Mouse (Mus musculus) kidney, postnatal 0 days (tissue): ENCODE measurements at regions not wholly inside any gene's neighbourhood (a gene's known extent, or its start where the extent isn't known, plus 50 kb on each side); places are given as distances from the start of the nearest gene placed in this dataset.

Experiments
- ATAC-seq: fragments of 200-750 bp; cut with Nextera tagmentation; replicated peaks from 2 replicates; pipeline ENCODE4 v1.8.0; 2017; ENCODE audit warnings: low read depth, moderate number of reproducible peaks, moderate TSS enrichment, moderate library complexity; ENCODE audit not compliant: low FRiP score
- DNase-seq: peaks from one replicate; pipeline ENCODE4 v3.0.0-alpha.2; 2016; ENCODE audit warnings: low spot score
- H3K27ac ChIP-seq: fragments of 300-500 bp; sonication (generic); 2 replicates; pipeline ENCODE4 v1.5.1; 2014; ENCODE audit warnings: mild to moderate bottlenecking
- H3K27me3 ChIP-seq: fragments of 300-500 bp; sonication (generic); 2 replicates; pipeline ENCODE4 v1.6.1; 2014; ENCODE audit warnings: low read length, mixed read lengths; ENCODE audit not compliant: insufficient read depth
- H3K36me3 ChIP-seq: fragments of 300-500 bp; sonication (generic); 2 replicates; pipeline ENCODE4 v1.6.1; 2014; ENCODE audit warnings: low read length, mixed read lengths; ENCODE audit not compliant: insufficient read depth
- H3K4me1 ChIP-seq: fragments of 300-500 bp; sonication (generic); replicated peaks from 2 replicates; pipeline ENCODE4 v1.6.1; 2014; ENCODE audit warnings: antibody characterized with exemption, low read length, mixed read lengths; ENCODE audit not compliant: insufficient read depth
- H3K4me2 ChIP-seq: fragments of 300-500 bp; sonication (generic); 2 replicates; pipeline ENCODE4 v1.6.1; 2014; ENCODE audit warnings: mild to moderate bottlenecking, low read length, moderate library complexity, mixed read lengths
- H3K4me3 ChIP-seq: fragments of 300-500 bp; sonication (generic); replicated peaks from 2 replicates; pipeline ENCODE4 v1.5.1; 2014; ENCODE audit warnings: low read depth, low read length
- H3K9ac ChIP-seq: fragments of 300-500 bp; sonication (generic); 2 replicates; pipeline ENCODE4 v1.6.1; 2014; ENCODE audit warnings: low read depth, low read length
- H3K9me3 ChIP-seq: fragments of 300-500 bp; sonication (generic); replicated peaks from 2 replicates; pipeline ENCODE4 v1.6.1; 2016; ENCODE audit warnings: low read length, inconsistent platforms, mixed read lengths
- CTCF ChIP-seq: IDR thresholded peaks from 2 replicates; pipeline ENCODE4 v1.5.1; 2016; ENCODE audit warnings: antibody characterized with exemption, low read depth, mild to moderate bottlenecking, moderate library complexity
- whole genome bisulfite sequencing: fragments of 180-500 bp; shearing (Covaris S2); extraction: QIAGEN DNeasy Blood & Tissue Kit; methylation state at CpG from one replicate; pipeline ENCODE4 v1.1.7; 2014; 5-methylcytosine and 5-hydroxymethylcytosine counted together

DNA sequence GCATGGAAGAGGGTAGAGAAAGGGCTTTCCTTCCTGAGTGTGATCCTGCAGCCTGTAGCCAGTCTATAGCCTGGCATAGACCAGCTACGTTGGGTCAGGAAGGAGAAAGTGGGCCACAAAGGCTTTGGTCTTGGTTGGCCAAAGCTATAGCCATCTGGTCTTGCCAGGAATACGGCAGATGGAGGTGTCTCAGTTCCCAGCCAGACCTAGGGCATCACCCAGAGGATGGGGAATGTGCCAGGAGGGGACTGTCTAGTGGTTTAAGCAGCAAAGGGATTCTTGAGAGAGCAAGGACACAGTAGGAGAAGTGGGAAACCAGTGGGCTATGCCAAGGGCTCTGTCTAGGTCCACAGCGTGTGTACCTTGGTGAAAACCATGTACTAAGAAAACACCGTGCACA lies 251.3 kb upstream of the 9630041A04Rik start:
- ATAC-seq (no peak), DNase-seq (no peak)
- Histone ChIP-seq H3K27me3 (no peaks in the 10 kb centered on the region), H3K4me1 (no peaks in the 10 kb centered on the region), H3K9ac (no peak overlapping the region), H3K4me2 (no peak overlapping the region), H3K27ac (no peak overlapping the region), H3K9me3 (no peaks in the 10 kb centered on the region), H3K4me3 (no peak overlapping the region), H3K36me3 (no peaks in the 10 kb centered on the region)
- TF ChIP-seq CTCF: no peak
- 77% methylated on average over 4 of the region's 4 CpGs for WGBS

DNA sequence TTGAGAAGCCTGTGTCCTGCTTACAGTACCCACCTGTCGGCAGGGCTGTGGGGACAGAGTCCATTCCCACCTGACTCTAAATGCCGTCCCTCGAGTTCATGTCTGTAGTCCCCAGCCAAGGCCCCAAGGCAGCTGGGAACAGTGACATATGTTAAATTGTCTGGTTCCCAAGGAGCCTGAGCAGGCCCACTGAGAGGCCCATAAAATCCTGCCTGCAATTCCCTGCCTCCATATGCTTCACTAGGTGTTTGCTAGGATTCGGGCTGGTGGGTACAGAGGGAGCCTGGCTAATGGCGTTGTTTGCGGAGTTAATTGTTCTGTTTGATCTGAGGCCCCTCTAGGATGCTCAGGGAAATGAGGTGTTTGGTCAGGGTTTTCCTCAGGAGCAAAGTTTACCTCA lies 258.8 kb upstream of the 9630041A04Rik start:
- Histone ChIP-seq H3K27ac (no peak overlapping the region), H3K9me3 (no peaks in the 10 kb centered on the region), H3K4me3 (no peak overlapping the region), H3K27me3 (no peaks in the 10 kb centered on the region), H3K4me1 (no peaks in the 10 kb centered on the region), H3K4me2 (no peak overlapping the region), H3K36me3 (no peaks in the 10 kb centered on the region), H3K9ac (no peak overlapping the region)
- DNase-seq: no peak
- WGBS: 28% methylated on average over 6 of the region's 6 CpGs
- no peak for TF ChIP-seq CTCF
- ATAC-seq: no peak

DNA sequence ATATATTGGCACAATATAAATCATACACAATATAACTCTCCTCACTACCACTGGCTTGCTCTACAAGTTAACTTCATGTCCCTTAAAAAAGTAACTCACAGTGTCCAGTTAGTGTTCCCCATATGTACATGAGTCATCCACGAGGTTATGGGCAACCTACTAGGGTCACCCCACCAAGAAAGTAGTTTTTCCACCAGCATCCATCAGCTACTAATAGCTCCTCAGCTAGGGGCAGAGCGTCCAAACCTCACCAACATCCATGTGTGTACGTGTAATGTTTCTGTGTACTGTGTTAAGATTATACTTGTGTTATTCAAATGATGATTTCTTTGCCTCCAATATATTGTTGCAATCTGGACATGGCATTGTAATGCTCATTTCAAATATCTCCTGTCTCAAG lies 264.7 kb upstream of the 9630041A04Rik start:
- 87% methylated on average over 3 of the region's 3 CpGs for WGBS
- no peaks in the 10 kb centered on the region for H3K36me3 ChIP-seq
- H3K9me3 ChIP-seq: no peaks in the 10 kb centered on the region
- H3K27me3 ChIP-seq: no peaks in the 10 kb centered on the region
- H3K9ac ChIP-seq: no peak overlapping the region
- no peak overlapping the region for H3K4me3 ChIP-seq
- ATAC-seq (no peak), DNase-seq (no peak)
- no peak overlapping the region for H3K4me2 ChIP-seq
- H3K27ac ChIP-seq: no peak overlapping the region
- TF ChIP-seq CTCF: no peak
- H3K4me1 ChIP-seq: no peaks in the 10 kb centered on the region

DNA sequence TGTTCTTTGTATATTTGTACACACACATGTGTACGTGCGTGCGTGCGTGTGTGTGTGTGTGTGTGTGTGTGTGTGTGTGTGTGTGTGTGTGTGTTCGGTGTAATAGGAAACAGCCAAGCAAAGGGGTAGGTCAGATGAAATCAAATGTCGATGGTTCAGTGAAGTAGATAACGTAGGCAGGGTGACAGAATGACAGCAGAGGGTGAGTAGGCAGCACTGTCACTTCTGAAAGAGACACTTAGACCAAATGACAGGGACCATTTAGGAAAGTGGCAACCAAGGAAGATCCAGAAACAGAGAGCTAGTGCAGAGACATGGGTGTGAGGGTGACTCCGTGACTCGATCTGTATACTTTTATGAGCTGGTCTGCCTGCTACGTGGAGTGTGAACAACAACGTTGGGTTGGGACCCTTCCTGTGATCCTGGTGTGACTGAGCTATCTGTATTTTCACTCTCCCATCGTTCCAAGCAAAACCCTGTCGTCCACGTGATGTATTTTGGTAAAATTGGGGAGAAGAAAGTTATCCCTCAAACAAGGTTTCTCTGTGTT lies 266.5 kb upstream of the 9630041A04Rik start:
- no peak for ATAC-seq
- WGBS: 73% methylated on average over 14 of the region's 14 CpGs
- Histone ChIP-seq H3K9ac (no peak overlapping the region), H3K4me2 (no peak overlapping the region), H3K27me3 (no peaks in the 10 kb centered on the region), H3K9me3 (no peaks in the 10 kb centered on the region), H3K36me3 (no peaks in the 10 kb centered on the region), H3K4me1 (no peaks in the 10 kb centered on the region), H3K4me3 (no peak overlapping the region), H3K27ac (no peak overlapping the region)
- TF ChIP-seq CTCF: no peak
- no peak for DNase-seq

DNA sequence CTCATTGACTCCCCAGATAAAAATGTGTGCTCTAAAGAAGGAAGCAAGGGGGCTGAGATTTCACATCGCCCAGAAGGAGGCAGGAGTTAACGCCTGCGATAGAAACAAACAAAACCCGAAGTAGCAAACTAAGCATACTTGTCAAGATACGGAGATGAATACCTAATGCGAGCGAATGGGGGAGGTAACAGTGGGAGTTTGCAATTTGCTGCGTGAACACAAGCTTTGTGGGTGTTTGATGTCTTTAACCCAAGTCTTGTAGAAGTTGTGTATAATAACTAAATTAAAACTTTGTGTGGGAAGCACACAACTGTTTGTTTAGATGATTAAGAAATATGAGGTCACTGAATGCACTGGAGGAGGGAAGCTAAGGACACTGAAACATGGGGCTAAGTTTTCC lies 269.0 kb upstream of the 9630041A04Rik start:
- Histone ChIP-seq H3K9ac (no peak overlapping the region), H3K36me3 (no peaks in the 10 kb centered on the region), H3K27ac (no peak overlapping the region), H3K4me1 (no peaks in the 10 kb centered on the region), H3K27me3 (no peaks in the 10 kb centered on the region), H3K9me3 (no peaks in the 10 kb centered on the region), H3K4me3 (no peak overlapping the region), H3K4me2 (no peak overlapping the region)
- WGBS: 59% methylated on average over 8 of the region's 8 CpGs
- no peak for DNase-seq
- TF ChIP-seq CTCF: no peak
- no peak for ATAC-seq

DNA sequence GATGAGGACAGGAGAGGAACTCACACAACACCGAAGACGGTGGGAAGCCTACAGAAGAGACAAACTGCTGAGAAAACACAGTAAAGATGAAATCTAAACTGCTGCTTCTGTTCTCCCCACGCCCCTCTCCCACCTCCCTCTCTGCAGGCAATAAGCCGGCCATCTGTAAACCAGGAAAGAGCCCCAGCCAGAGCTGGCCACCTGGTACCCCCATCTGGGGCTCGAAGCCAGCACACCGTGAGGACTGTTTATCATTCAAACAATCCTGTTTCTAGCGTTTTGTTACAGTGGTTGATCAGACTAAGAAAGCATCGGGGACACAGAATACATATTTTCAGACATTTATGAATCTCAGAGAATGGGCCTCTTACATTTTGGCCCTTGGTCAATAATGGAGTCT lies 270.0 kb upstream of the 9630041A04Rik start:
- no peaks in the 10 kb centered on the region for H3K4me1 ChIP-seq
- no peak overlapping the region for H3K4me3 ChIP-seq
- ATAC-seq (no peak), DNase-seq (no peak)
- no peaks in the 10 kb centered on the region for H3K9me3 ChIP-seq
- no peaks in the 10 kb centered on the region for H3K27me3 ChIP-seq
- H3K9ac ChIP-seq: no peak overlapping the region
- no peak overlapping the region for H3K27ac ChIP-seq
- TF ChIP-seq CTCF: no peak
- H3K4me2 ChIP-seq: no peak overlapping the region
- H3K36me3 ChIP-seq: no peaks in the 10 kb centered on the region
- whole genome bisulfite sequencing: 34% methylated on average over 8 of the region's 8 CpGs

DNA sequence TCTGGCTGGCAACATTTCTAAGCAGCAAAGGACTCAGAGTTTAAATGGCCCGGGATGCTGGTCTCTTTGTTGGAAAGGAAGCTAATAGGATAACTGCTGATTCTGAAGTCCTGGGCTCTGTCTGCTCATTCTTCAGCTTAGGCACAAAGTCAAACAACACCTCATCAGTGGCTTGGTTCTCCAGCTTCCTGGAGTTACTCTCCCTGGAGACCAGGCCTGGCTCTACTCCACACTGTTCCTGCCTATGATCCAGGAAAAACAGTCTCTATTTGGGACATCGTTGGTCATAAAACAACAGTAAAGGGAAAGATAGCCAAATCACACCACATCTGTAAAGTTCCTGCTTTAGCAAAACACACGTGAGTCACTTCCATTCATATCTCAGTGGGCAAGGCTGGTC lies 271.3 kb upstream of the 9630041A04Rik start:
- H3K27ac ChIP-seq: no peak overlapping the region
- WGBS: 68% methylated on average over 3 of the region's 3 CpGs
- no peaks in the 10 kb centered on the region for H3K9me3 ChIP-seq
- DNase-seq: peak; percentile 20
- H3K36me3 ChIP-seq: no peaks in the 10 kb centered on the region
- H3K4me3 ChIP-seq: no peak overlapping the region
- TF ChIP-seq CTCF: no peak
- H3K27me3 ChIP-seq: no peaks in the 10 kb centered on the region
- no peak overlapping the region for H3K9ac ChIP-seq
- no peak for ATAC-seq
- H3K4me2 ChIP-seq: no peak overlapping the region
- no peaks in the 10 kb centered on the region for H3K4me1 ChIP-seq
